Mouse (Mus musculus): ENCODE data around the gene Gm49387. TPM values are rescaled to one million over a fixed set of nuclear protein-coding genes. Genes with fewer than 3 reads are reported as not detected.
A peak's percentile ranks its signal among the peaks of the same experiment; 100 is the strongest.

Gm49387 gene
- total RNA-seq, 2 experiments from 2014 or later = not detected

DNA sequence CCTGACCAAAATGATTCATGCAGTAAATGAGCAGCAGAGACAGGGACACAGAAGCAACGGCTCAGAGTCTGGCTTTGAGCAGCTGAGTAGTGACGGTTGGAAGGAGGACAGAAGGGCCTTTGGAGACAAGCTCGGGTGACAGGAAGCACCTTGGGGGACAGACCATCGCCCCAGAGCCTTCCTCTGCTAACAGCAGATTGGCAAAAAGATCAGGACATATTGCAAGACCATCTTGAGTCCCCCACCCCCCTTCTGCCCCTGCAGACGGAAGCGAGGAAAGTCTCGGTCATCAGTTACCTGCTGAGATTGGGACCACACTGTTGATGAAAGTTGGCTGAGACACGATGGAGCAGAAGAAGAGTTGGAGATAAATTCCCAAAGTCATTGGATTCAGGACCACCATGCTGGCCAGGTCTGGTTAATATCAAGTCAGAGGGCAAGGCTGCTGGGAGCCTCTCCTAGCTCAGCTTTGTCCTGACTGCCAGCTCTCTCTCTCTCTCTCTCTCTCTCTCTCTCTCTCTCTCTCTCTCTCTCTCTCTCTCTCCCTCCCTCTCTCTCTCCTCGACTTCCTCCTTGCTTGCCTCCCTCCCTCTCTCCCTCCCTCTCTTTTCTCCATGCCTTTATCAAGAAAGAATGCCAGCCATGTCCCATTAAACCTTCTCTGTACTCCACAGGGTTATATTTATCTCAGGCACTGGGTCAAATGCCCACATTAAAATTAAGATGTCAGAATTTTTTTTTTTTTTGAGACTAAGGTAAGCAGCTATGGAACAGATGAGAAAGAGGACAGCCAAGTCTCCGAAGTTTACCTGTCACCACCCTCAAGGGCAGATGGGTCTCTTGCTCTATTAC is 63.6 kb downstream of the Gm49387 start:
- no peak for DNase-seq (ENCODE audit: low spot score in 2 of 2)

DNA sequence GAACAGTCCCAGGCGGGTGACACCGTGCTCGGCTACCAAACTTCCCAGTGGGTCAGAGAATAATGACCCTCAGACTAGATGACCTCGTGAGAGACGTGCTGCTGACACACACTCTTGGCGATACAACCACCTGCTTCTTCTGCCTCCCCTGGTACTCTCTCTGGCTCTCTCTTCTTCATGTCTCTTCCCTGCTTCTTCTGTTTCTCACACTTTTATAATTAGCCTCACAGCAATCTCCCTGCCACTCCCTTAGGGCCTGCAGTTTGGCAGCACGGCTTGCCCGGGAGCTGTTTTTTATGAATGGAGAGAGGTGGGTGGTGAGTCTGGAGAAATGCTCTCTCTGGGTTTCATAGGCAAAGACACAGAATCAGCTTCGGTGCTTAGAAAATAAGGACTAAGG is 64.8 kb downstream of the Gm49387 start:
- no peak for DNase-seq (ENCODE audit: low spot score in 2 of 2)

DNA sequence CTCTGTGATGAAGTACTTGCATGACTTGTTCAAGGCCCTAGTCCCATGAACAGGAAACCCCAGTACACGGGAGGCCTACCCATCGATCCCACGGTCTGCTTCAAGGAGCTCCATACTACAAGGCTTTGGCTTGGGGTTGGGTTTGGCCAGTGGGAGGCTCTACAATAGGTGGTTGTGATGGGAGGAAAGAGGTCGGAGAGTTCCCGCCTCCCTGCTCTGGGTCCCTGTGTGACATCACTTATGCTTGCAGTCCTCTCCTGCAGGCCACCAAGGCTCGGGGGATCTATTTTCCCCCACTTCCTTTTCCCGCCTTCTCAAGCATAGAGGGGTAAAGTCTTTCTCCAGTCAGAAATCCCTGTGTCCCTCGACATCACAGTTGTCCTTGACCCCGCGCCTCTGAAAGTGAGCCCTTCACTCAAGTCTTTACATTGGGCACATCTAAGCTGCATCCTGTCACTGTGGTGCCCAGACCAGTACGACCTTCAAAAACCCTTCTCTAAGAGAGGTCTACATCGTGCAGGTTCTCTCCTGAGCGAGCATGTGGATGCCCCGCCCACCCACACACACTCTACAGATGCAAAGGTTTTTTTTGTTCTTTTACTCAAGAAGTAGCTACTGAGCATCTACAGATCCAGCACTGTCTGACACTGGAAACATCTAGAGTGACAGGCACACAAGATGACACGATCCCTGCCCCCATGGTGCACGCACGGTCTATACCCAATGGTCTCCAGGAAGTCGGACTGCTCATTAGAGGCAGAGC is 65.6 kb downstream of the Gm49387 start:
- DNase-seq (ENCODE audit: low spot score in 2 of 2) = no peak

DNA sequence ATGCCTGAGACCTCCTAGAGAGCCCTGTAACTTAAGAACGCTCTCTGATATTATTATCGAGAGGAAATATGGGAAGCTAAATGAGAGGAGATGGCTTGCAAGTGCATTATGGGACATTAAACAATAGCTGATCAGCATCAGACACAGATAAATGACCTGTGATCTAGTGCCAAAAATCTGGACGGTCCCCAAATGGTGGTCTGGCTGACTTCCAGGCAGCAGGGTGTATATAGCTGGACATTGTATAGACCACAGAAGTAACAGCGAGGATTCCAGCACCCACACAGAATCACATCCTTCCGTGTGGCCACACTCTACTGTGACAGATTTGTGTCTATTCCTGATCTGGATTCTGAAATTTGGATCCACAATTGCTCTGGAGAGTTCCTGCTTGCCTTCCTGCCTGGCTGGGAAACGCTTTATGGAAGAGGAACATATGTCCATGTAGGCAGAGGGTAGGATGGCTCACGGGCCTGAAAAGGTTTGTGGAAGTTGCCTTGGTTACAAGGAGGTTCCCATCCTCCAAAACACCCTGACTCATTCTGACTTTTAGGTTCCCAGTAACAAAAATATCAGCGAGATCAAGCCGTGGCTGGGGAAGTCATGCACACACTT is 68.0 kb downstream of the Gm49387 start:
- DNase-seq (ENCODE audit: low spot score in 2 of 2) = peak; percentile 74 to 84

DNA sequence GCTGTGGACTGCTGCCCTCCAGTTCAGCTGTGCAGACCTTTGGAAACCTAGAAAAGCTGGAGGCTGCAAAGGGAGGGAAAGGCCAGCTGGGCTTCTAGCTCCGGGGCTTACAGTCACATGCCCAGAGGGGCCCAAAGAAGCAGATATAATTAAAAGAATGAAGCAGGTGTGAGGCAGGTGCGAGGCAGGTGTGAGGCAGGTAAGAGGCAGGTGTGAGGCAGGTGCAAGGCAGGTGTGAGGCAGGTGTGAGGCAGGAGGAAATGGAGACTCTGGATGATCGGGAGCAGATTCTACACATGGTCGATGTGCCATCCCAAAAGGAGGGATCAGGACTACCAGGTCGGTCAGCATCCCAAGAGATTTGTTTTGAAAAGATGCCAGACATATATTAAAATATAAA is 69.3 kb downstream of the Gm49387 start:
- DNase-seq (ENCODE audit: low spot score in 2 of 2) = no peak

DNA sequence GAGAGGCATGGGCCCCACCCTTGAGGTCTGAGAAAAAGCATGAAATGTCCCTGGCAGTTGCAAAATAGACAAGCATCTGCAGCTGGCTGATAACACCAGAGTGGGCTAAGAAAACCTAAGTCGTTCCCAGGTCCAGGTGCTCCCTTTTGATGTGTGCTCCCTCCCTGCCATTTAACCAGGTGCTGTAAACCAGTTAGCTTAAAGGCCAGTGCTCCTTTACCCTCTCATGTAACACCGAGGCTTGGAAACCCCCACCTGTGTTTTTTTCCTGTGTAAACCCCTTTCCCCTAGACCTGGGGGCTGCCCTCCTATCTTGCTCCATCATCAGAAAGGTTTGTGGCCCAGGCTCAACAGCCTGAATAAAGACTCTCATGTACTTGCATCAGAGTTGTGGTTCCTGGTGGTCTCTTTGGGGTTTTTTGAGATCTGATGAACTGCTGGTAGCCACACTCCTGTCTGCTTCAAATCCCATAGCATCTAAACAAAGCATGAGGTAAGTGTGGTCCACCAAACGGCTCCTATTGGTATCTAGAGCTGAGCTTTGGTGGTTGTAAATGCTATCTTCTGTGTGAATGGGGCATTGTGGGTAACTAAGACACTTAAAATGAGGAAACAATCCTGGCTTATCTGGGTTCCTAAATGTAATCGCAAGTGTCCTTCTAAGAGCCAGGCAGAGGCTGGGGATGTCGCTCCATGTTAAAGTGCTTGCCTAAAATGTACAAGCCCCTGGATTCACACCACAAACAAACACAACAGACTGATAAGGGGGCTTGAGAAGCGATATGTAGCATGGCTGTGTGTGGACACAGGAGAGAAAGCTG is 70.3 kb downstream of the Gm49387 start:
- DNase-seq (ENCODE audit: low spot score in 2 of 2) = no peak

DNA sequence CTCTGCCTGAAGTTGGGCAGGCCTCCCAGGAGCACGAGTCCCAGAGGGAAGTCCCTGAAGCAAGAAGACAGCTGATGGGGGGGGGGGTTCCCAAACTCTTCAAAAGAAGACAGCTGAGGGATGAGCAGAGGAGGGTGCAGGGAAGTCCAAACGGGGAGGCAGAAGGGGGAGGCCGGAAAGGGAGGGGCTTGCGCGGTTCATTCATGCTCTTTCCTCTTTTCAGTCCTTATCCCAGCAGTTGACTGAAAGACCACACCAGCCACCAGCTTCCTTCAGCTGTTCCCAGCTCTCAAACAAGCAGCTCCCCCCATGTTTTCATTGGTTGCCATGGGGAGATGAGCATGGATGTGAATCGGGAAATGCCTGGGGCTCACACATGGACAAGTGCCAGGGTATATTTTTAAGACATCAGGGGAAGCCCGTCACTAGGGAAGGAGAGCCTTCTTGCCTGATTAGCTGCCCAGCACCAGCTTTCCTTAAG is 71.5 kb downstream of the Gm49387 start:
- no peak for DNase-seq (ENCODE audit: low spot score in 2 of 2)

DNA sequence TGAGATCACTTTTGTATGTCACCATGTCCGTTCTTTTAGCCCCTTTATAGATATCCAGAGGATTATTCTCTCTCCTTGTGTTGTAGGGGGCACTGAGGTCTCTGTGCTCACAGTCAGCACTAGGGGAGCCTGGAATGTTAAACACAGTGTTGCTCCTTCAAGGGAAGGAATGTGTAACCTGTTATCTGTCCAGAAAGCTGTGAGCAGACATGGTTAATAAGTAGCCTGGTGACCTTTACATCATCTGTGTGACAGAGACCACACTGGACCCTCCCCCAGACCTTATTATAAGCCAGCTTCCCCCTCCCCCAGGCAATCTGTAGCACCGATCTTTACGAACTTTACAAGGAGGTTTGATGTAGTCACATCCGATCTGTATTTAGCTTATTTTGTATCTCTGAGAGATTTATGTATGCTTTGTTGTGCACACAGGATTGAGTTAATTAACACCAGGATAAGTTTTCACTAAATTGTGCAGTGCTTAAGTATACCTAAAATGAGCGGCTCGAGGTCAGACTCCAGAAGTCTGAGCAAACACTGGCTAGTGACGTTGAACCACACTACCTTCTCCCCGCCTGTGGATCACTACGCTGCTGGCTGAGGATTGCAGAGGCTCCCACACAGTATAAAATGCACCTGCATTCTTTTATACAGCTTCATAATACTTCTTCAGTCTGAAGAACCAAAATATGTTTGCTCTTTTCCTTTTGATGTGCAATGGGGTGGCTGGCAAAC is 75.0 kb downstream of the Gm49387 start:
- no peak for DNase-seq (ENCODE audit: low spot score in 2 of 2)

DNA sequence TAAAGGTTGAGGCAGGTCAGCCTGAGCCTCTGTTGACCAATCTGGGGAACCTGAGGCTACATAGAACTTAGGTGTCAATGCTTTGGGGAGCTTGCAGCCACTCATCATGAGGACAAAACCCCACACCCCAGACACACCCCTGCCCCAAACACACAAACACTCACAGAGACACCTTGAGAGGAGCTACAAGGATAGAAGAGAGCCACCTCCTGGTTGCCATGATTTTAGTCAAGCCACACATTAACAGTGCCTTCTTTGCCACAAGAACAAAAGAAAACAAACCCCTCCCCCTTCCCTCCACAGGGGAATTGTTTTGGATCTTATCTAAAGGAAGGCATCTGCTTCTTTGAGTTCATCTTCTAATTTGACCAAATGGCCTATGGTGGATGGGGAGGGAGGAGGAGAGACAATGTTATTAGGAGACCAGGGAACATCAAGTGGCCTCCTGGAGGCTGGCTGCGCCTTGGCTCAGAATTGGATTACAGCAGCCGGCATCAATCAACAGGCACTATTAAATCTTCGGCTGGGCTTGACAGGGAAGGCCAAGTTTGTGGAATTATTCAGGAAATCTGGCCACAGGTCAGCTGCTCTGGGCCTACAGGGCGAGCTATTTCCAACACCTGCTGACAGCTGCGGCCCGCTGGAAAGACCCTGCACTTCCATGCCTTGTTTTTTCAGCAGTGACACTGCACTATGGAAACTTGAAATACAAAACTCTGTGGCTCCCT is 76.1 kb downstream of the Gm49387 start:
- DNase-seq (ENCODE audit: low spot score in 2 of 2) = no peak

DNA sequence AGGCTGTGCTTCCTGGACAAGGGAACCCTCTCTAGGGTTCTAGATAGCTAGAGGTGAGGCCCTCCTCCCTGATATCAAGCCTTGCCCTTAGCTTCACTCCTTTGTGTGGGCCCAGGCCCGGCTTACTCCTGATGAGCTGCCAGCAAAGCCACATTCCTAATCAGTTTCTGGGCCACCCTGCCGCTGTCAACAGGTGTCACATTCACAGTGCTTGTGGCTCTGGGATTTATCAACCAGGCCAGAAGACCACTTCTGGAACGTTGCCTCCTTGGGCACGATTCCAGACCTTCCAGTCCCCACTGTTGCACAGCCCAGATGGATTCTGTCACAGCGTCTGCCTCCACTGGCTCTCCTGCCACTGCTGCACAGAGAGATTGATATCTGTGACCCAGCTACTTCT is 79.8 kb downstream of the Gm49387 start:
- DNase-seq (ENCODE audit: low spot score in 2 of 2) = no peak

DNA sequence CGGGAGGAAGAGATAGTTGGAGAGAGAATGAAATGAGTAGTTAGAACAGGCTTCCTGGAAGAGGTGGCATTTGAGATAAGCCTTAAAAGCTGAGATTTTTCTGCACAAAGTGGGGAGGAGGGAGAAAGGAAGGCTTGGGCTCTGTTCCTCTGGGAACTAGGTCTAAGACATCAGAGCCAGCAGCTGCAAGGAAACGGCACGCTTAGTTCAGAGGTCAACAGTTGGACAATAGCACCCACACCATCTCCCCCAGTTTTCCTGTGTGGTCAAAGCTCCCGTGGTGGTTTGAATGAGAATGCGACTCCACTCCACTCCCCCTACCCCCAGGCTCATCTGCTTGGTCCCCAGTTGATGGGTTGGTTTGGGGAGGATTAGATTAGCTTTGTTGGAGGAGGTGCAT is 81.5 kb downstream of the Gm49387 start:
- DNase-seq (ENCODE audit: low spot score in 2 of 2) = no peak

DNA sequence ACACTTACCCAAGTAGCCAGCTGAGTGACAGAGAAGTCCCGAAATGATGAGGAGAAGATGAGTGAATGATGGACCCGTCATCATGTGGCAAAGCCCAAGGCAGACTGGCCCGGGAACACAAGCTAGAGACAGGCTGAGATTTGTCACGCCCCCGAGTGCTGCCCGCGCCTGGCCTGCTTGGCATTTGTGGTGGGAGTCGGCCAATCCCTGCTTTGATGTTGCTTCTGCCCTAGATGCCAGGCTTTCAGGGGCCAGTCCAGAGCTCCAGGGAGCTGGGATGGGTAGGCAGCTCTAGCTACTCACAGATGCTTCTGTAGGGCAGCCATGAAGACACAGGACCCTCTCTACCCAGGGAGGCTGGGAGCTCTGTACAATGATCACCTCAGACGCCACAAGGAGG is 82.9 kb downstream of the Gm49387 start:
- no peak for DNase-seq (ENCODE audit: low spot score in 2 of 2)

DNA sequence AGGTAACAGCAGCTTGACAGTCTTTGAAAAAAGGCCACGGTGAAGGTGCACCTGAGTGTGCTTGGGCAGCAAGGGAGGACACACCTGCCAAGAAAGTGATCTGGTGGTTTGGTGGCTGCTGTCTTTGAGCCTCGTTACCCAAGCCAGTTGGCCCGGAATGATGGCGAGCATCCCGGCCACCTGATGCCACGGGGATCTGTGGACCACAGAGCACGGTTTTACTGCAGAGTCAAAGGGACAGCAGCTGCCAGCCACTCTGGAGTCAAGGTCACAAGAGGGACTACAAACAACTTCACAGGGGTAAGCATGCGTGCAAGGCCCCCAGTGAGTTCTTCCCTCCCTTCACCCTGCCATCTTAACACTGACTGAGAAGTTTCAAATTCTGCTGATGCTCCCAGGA is 83.4 kb downstream of the Gm49387 start:
- DNase-seq (ENCODE audit: low spot score in 2 of 2) = no peak

DNA sequence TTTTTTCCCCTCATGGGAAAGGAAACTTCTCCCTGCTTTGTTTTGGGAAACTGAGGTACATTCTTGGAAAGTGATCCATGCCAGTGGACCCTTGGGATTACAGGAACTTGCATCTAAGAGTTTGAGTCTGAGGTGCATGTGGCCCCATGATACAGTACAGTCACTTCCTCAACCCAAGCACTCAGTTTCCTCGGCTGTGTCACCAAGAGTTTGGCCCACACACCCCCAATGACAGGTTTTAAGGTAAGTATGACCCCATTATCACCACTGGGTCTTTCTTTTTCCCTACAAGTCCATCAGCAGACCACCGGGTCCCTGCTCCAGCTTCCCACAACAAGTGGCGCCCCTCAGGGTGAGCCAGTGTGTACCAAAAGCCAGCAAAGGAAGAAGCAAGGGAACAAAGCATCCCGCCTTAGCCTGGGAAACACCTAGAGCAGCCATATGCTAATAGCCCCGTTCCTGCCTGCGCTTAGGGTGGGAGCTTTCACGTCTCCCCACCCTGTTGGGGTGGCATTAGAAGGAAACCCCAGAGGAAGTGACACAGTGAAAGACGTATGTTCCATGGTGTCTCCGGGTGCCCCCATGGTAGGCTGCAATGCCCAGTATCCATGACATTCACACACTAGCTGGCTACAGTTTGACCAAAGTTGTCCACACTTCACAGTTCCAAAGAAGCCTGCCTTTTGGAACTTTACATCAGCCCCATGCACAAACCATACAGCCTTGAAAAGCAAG is 84.0 kb downstream of the Gm49387 start:
- no peak for DNase-seq (ENCODE audit: low spot score in 2 of 2)

DNA sequence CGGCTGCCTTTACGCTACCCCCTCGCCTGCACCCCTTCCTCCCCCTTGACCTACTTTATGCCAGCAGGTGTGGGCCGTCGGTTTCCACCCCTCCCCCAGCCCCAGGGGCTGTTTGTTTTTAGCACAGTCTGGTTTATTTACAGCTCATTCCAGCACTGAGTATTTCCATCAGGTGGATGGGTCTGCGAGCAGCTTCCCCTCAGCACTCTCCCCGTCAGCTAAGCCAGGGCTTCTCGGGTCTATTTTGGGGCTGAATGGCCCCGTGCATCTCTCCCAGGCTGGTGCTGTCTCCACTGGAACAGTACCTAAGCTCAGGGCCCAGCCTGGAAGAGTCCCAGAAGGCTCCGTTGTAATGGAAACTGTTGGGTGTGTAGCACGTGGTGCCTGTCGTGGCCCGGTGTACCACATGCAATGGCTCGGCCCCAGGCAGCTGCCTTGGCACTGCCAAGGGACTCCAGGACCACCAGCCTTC is 84.7 kb downstream of the Gm49387 start:
- DNase-seq (ENCODE audit: low spot score in 2 of 2) = no peak

DNA sequence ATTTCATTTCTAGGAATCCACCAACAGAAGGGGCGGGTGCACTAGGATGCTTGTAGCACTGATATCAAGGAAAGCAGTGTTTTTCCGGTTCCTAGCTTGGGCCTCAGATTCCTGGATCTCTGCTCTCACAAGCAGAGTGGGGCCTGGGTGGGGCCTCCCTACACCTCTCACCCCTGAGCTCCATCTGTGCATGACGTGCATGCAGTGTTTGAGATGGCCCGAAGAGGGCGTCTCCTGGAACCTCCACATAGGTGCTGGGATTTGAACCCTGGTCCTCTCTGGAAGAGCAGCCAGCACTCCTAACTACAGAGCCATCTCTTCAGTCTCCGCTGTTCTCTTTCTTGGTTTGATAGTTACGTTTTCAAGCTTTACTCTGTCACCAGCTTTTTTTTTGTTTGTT is 85.7 kb downstream of the Gm49387 start:
- DNase-seq (ENCODE audit: low spot score in 2 of 2) = no peak

DNA sequence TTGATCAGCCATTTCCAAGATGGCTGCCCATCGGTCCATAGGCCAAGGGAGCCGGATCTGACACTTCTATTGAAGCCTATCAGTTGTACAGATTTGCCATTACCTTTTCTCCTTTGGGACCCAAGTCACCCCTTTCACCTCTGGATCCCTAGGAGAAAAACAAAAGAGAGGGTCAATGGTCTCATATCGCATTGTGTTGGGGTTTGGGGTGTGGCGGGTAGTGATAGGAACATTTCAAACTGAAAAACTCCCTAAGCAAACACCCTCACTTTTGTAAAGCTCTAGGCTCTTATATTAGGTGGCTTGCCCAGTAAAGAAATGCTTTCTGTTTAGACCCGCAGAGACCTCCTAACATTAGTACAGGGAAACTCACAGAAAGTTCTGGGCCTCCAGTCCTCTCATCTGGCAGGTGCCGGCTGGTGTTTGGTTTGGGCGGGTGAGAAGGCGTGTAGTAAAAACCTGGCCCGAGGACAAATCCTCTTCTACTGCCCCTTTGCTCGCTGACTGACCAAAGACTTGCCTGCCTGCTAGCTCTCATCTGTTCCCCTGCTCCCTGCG is 96.7 kb downstream of the Gm49387 start:
- DNase-seq (ENCODE audit: low spot score in 2 of 2) = no peak

DNA sequence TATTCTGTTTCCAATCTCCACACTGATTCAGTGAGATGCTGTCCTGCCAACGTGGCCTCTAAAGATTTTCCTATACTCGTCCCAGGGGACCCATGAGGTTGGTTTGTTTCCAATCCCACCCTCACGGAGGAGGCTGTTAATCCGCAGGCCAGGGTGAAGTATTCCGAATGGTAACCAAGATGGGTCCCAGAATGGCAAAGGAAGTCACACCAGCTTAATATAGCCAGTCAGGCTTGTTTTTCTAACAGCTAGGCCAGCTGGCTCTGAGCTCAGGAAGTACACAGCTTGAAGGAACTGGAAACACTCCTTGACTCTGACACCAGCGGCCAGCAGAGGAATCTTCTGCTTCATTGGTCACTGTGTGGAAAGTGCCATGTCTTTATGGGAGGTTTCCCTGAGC is 103.4 kb downstream of the Gm49387 start:
- no peak for DNase-seq (ENCODE audit: low spot score in 2 of 2)

DNA sequence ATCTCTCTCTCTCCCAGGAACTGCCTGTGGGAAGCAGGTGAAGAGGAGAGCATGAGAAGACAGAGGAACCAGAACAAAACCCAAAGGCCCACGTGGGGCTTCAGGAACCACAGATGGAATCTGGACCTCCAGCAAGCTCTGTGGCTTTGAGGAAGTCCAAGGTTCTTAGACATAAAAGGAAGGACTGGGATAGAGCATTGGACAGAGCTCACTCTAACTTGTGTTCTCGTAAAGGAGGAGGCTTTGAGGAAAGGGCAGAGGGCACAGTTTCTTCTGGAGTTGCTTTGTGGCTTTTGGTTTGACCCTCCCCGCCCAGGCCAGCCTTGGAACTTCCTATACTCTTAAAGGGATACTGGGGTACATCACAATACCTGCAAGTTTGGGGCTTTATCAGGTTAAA is 108.0 kb downstream of the Gm49387 start:
- no peak for DNase-seq (ENCODE audit: low spot score in 2 of 2)
